Mouse (Mus musculus) liver, embryonic 12.5 days (tissue): ENCODE measurements at regions not wholly inside any gene's neighbourhood (a gene's known extent, or its start where the extent isn't known, plus 50 kb on each side); places are given as distances from the start of the nearest gene placed in this dataset.

ENCODE experiments used
- ATAC-seq: fragments of 200-750 bp; cut with Nextera tagmentation; 2 replicates; pipeline ENCODE4 v1.8.0; 2017; ENCODE audit warnings: moderate number of reproducible peaks, mild to moderate bottlenecking, moderate library complexity
- H3K27ac ChIP-seq: fragments of 300-500 bp; sonication (generic); 2 replicates; pipeline ENCODE4 v1.5.1; 2016; ENCODE audit warnings: mild to moderate bottlenecking
- H3K27me3 ChIP-seq: fragments of 300-500 bp; sonication (generic); replicated peaks from 2 replicates; pipeline ENCODE4 v1.6.1; 2016; ENCODE audit warnings: mild to moderate bottlenecking, moderate library complexity
- H3K36me3 ChIP-seq: fragments of 300-500 bp; sonication (generic); 2 replicates; pipeline ENCODE4 v1.6.1; 2016; ENCODE audit warnings: mild to moderate bottlenecking, moderate library complexity
- H3K4me1 ChIP-seq: fragments of 300-500 bp; sonication (generic); 2 replicates; pipeline ENCODE4 v1.6.1; 2016
- H3K4me2 ChIP-seq: fragments of 300-500 bp; sonication (generic); 2 replicates; pipeline ENCODE4 v1.6.1; 2016; ENCODE audit warnings: mild to moderate bottlenecking, moderate library complexity
- H3K4me3 ChIP-seq: fragments of 300-500 bp; sonication (generic); 2 replicates; pipeline ENCODE4 v1.5.1; 2016; ENCODE audit warnings: mild to moderate bottlenecking, moderate library complexity
- H3K9ac ChIP-seq: fragments of 300-500 bp; sonication (generic); 2 replicates; pipeline ENCODE4 v1.6.1; 2016; ENCODE audit warnings: mild to moderate bottlenecking, moderate library complexity
- H3K9me3 ChIP-seq: fragments of 300-500 bp; sonication (generic); replicated peaks from 2 replicates; pipeline ENCODE4 v1.6.1; 2016; ENCODE audit warnings: mild to moderate bottlenecking, moderate library complexity
- WGBS: fragments of 180-500 bp; shearing (Covaris S2); methylation state at CpG from one replicate; pipeline ENCODE4 v1.1.7; 2016; ENCODE audit not compliant: insufficient replicate concordance; 5-methylcytosine and 5-hydroxymethylcytosine counted together

DNA sequence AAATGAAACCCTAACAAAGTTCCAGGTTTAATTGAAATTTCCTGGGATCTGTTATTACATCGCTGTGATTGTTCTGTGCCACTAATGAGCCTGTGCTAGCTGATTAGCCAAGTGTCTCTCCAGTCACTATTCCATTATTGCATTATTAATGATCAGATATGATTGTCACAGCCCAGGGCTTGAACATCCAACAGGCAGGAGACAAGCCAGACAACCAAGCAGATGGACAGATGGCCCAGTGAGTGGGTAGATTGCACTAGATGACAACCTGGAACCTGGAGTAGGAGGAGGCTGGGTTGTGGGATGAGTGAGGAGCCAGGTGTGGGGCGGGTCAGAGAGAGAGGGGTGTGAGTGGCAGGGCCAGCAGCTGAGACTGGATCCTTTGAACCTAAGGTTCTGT lies 161.6 kb downstream of the Trim29 start:
- Histone ChIP-seq H3K36me3 (no peaks in the 10 kb centered on the region), H3K9me3 (no peaks in the 10 kb centered on the region), H3K4me3 (no peak overlapping the region), H3K4me2 (no peak overlapping the region), H3K9ac (no peak overlapping the region), H3K27me3 (0 out of 2 replicates have a peak, but pooled peaks cover 6% of the 10 kb centered on the region), H3K4me1 (no peaks in the 10 kb centered on the region), H3K27ac (no peak overlapping the region)
- ATAC-seq: no peak
- 50% methylated on average over 2 of the region's 2 CpGs for WGBS

DNA sequence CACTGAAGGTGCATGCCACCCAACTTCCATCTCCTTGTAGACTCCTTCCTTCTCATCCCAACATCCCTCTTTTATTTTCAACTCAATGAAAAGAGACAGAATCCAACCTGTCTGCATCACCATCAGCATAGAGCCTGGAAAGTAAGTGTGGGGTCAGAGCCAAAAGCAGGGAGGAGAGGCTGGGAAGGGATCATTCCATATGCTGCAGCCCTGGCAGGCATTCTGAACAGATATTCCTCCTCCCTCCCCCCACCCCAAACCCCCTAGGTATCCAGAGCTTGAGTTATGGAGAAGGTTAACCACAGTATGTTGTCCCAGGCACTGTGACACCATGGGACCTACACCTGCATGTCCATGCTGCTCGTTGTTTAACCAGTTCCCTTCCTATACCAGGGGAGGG lies 162.5 kb downstream of the Trim29 start:
- WGBS: 65% methylated on average over 1 of the region's 1 CpGs
- Histone ChIP-seq H3K9ac (no peak overlapping the region), H3K4me2 (no peak overlapping the region), H3K9me3 (no peaks in the 10 kb centered on the region), H3K27ac (no peak overlapping the region), H3K4me3 (no peak overlapping the region), H3K4me1 (no peaks in the 10 kb centered on the region), H3K27me3 (0 out of 2 replicates have a peak, but pooled peaks cover 6% of the 10 kb centered on the region), H3K36me3 (no peaks in the 10 kb centered on the region)
- no peak for ATAC-seq

DNA sequence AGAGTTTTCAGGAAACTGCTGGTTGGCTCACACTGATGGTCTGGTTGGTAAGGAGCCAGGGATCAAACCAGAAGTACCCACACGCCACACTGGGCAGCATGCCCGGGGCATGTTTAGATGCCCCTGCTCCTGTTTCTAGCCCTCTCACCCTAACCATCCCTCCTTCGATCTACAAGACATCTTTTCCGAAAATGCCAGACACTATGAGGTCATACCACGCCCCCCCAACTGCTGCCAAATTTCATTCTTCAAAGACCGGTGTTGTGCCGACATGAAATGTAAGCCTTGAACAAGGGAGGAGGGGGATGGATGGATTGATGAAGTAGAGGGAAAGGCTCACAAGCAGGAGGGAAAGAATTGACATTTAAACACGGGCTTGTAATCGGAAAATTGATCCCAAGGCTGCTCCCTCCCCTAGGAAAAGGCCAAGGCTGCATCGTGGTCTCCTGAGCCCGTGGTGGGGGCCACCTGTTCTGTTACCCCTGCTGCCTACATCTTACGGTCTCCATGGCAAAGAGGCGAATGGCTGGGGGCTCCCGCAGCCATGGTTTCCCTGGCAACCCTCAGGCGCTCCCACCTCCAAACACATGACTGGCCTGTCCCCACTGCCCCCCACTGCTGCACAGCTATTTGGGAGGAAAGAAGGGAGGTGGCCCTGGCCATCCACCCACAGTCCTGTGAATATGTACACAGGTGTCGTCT lies 163.1 kb downstream of the Trim29 start:
- Histone ChIP-seq H3K36me3 (no peaks in the 10 kb centered on the region), H3K9ac (no peak overlapping the region), H3K9me3 (no peaks in the 10 kb centered on the region), H3K4me1 (no peaks in the 10 kb centered on the region), H3K27me3 (0 out of 2 replicates have a peak, but pooled peaks cover 6% of the 10 kb centered on the region), H3K4me2 (no peak overlapping the region), H3K4me3 (no peak overlapping the region), H3K27ac (no peak overlapping the region)
- 57% methylated on average over 16 of the region's 16 CpGs for WGBS
- ATAC-seq: no peak

DNA sequence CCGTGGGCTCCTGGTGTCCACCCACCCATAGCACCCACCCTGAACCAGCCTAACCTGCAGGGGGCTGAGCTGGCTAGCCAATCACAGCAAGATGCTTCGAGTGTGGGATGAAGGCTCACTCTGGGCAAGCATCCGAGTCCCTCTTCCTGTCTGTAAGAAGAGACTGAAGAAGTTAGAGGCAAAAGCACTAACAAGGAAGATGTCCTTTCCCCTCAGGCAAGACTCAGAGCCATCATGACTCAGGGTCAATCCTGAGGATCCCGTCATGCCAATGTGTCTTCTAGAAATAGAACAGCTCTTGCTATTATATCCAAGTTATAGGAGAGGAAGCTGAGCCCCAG lies 163.6 kb downstream of the Trim29 start:
- 40% methylated on average over 4 of the region's 4 CpGs for WGBS
- no peaks in the 10 kb centered on the region for H3K9me3 ChIP-seq
- H3K27ac ChIP-seq: no peak overlapping the region
- no peak overlapping the region for H3K4me2 ChIP-seq
- no peak overlapping the region for H3K4me3 ChIP-seq
- H3K4me1 ChIP-seq: no peaks in the 10 kb centered on the region
- no peak for ATAC-seq
- no peak overlapping the region for H3K9ac ChIP-seq
- H3K27me3 ChIP-seq: 0 out of 2 replicates have a peak, but pooled peaks cover 6% of the 10 kb centered on the region
- H3K36me3 ChIP-seq: no peaks in the 10 kb centered on the region

DNA sequence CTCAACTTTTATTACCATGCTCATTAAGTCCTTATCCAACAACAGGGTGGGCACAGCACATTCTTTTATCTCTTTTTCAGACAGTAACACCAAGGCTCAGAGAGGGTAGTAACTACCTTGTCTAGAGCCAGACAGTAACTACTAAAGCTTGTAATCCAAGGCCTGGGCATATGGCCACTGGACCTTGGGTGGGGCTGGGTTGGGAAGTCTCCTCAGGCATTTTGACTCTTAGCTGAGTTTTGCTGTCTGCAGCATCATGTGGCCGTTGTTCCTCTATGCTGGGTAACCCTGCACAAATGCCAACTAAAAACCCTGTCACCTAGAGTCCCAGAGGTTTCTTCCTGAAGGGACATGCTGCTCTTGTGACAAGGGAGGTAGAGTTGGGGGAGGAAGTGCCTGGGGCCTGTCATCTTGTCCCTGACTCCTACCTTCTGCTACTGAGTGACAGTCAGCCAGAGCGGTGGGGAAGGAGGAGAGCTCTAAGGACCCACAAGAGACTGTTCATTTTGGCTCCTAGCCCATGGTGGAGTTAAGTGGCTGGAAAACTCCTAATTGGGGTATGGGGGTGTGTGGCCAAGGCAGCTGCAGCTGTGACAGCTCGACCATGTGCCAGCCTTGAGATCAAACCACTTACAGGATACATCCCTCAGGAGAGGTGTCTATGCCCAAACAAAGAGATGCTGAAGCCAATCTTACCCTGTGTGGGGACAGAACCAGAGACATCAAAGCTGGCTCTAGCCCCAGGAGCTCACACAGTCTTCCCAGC lies 170.4 kb downstream of the Trim29 start:
- Histone ChIP-seq H3K4me1 (no peaks in the 10 kb centered on the region), H3K4me3 (no peak overlapping the region), H3K9me3 (0 out of 2 replicates have a peak, but pooled peaks cover 2% of the 10 kb centered on the region), H3K4me2 (no peak overlapping the region), H3K27me3 (0 out of 2 replicates have a peak, but pooled peaks cover under 1% of the 10 kb centered on the region), H3K27ac (no peak overlapping the region), H3K36me3 (no peaks in the 10 kb centered on the region), H3K9ac (no peak overlapping the region)
- 57% methylated on average over 3 of the region's 3 CpGs for WGBS
- no peak for ATAC-seq

DNA sequence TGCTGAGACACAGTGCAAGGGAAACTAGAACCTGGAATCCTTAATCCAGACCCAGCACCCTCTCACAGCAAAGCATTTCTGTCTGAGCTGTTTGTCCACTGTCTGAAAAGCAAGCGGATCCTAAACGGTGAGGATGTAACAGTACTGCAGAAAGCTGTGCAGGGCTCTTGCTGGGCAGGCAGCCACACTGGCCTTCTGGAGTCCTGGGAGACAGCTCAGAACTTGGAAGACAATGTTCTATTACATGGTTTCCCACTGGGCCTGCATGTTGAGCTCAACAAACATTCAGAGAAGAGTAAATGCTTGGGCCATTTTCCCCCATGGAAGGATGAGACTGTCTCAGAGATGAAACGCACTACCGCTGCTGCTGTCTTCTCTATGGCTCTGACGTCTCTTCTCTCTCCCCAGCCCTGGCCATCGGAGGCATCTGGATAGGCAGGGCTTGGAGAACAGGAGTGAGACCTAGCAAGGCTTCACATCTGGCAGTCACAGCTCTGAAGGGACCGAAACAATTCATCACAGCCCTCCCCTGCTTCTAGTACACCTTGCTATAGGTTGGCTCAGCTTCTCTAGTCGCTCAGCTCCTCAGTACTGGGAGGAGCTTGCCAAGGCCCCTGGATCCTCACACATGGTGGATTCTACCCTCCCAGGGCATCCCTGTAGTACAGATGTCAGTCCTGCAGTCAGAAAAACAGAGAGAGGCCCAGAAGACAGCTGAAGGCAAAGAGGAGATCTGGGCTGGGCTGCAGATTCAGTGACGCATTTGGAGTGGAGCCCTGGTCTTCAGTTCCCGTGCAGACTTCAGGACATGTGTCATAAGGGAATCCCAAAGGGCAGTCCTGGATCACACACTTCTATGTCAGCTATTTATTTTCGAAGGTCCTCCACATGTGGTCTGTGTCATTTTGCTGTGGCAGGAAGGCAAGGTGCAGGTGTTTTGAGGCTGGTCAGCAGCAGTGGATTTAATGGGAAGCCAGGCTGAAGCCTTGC lies 171.7 kb downstream of the Trim29 start:
- no peaks in the 10 kb centered on the region for H3K27me3 ChIP-seq
- 0 out of 2 replicates have a peak, but pooled peaks cover 2% of the 10 kb centered on the region for H3K9me3 ChIP-seq
- ATAC-seq: no peak
- H3K9ac ChIP-seq: no peak overlapping the region
- H3K4me1 ChIP-seq: no peaks in the 10 kb centered on the region
- WGBS: 64% methylated on average over 11 of the region's 11 CpGs
- H3K36me3 ChIP-seq: no peaks in the 10 kb centered on the region
- H3K4me3 ChIP-seq: no peak overlapping the region
- H3K27ac ChIP-seq: no peak overlapping the region
- H3K4me2 ChIP-seq: no peak overlapping the region

DNA sequence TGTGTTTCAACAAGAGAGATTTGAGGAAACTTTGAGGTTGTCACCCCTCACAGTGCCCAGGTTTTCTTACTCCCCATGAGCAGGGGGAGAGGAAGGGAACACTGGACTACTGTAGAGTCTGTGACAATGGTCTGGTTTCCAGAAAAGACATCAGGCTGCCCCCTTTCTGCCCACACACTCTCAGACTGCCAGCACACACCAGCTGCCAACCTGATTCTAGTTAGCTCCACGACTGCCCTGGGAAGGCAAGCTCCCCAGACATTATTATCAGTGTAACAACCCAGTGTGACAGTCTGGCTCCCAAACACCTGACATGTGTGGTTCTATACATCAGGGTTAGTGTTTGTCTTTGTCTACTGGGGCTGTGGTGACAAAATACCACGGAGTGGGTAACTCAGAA lies 172.5 kb downstream of the Trim29 start:
- H3K36me3 ChIP-seq: no peaks in the 10 kb centered on the region
- 0 out of 2 replicates have a peak, but pooled peaks cover 2% of the 10 kb centered on the region for H3K9me3 ChIP-seq
- H3K9ac ChIP-seq: no peak overlapping the region
- ATAC-seq: no peak
- no peak overlapping the region for H3K4me2 ChIP-seq
- H3K4me3 ChIP-seq: no peak overlapping the region
- no peaks in the 10 kb centered on the region for H3K27me3 ChIP-seq
- no peak overlapping the region for H3K27ac ChIP-seq
- WGBS: 45% methylated on average over 2 of the region's 2 CpGs
- H3K4me1 ChIP-seq: no peaks in the 10 kb centered on the region

DNA sequence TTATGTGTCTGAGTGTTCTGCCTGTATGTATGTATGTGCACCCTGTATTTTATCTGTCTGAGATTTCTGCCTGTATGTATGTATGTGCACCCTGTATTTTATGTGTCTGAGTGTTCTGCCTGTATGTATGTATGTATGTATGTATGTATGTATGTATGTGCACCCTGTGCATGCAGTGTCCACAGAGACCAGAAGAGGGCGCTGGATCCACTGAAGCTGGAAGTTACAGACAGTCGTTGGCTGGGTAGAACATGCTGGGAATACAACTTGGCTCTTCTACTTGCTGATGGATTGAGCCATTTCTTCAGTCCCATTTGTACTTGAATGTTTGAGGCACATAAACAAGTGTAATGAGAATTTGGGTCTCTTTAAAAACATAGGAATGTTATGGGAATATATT lies 173.3 kb downstream of the Trim29 start:
- ATAC-seq: no peak
- no peaks in the 10 kb centered on the region for H3K27me3 ChIP-seq
- no peaks in the 10 kb centered on the region for H3K36me3 ChIP-seq
- no peak overlapping the region for H3K27ac ChIP-seq
- H3K4me2 ChIP-seq: no peak overlapping the region
- no peaks in the 10 kb centered on the region for H3K4me1 ChIP-seq
- 0 out of 2 replicates have a peak, but pooled peaks cover 2% of the 10 kb centered on the region for H3K9me3 ChIP-seq
- H3K4me3 ChIP-seq: no peak overlapping the region
- H3K9ac ChIP-seq: no peak overlapping the region
- WGBS: 68% methylated on average over 2 of the region's 2 CpGs

DNA sequence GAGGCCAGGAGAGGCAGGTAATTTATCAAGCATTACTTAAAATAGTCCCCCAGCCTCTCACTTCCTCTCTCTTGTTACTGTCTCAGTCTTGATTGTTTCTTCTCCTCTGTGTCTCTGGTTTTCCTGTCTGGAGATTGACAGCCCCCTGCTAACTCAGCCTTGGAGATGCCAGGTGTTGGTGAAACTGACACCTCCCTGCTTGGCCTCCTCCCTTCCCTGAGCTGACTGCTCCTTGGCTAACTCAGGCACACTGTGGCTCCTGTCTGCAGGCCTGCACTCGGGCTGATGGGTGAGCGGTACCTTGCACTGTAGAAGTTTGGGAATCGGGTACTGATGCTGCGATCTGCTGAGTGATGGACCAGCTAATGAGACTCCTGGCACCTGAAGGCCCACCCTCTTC lies 176.1 kb downstream of the Trim29 start:
- Histone ChIP-seq H3K4me1 (no peaks in the 10 kb centered on the region), H3K9ac (no peak overlapping the region), H3K36me3 (no peaks in the 10 kb centered on the region), H3K27me3 (no peaks in the 10 kb centered on the region), H3K4me2 (no peak overlapping the region), H3K27ac (no peak overlapping the region), H3K9me3 (0 out of 2 replicates have a peak, but pooled peaks cover 2% of the 10 kb centered on the region), H3K4me3 (no peak overlapping the region)
- 44% methylated on average over 4 of the region's 4 CpGs for WGBS
- ATAC-seq: no peak

DNA sequence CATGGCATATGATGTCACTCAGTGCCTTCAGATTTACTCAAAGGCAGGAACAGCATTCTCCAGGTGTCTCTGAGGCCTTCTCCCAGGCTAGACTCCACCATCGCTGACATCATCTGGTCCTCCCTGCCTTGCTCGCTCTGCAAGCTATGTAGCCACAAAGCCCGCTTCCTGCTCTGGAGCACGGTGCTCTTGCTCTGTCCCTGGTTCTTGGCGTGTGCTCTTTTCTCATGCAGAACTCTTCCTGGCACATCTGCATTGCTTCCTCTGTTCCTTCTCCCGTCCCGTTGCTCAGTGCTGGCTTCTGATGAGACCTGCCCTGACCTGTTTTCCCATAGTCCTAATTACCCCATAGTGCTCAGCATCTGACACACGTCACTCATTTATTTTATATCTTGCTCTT lies 178.6 kb downstream of the Trim29 start:
- H3K9me3 ChIP-seq: no peaks in the 10 kb centered on the region
- H3K4me1 ChIP-seq: no peaks in the 10 kb centered on the region
- no peak overlapping the region for H3K27ac ChIP-seq
- H3K27me3 ChIP-seq: no peaks in the 10 kb centered on the region
- no peaks in the 10 kb centered on the region for H3K36me3 ChIP-seq
- WGBS: 48% methylated on average over 8 of the region's 8 CpGs
- no peak overlapping the region for H3K4me3 ChIP-seq
- H3K9ac ChIP-seq: no peak overlapping the region
- no peak overlapping the region for H3K4me2 ChIP-seq
- ATAC-seq: no peak

DNA sequence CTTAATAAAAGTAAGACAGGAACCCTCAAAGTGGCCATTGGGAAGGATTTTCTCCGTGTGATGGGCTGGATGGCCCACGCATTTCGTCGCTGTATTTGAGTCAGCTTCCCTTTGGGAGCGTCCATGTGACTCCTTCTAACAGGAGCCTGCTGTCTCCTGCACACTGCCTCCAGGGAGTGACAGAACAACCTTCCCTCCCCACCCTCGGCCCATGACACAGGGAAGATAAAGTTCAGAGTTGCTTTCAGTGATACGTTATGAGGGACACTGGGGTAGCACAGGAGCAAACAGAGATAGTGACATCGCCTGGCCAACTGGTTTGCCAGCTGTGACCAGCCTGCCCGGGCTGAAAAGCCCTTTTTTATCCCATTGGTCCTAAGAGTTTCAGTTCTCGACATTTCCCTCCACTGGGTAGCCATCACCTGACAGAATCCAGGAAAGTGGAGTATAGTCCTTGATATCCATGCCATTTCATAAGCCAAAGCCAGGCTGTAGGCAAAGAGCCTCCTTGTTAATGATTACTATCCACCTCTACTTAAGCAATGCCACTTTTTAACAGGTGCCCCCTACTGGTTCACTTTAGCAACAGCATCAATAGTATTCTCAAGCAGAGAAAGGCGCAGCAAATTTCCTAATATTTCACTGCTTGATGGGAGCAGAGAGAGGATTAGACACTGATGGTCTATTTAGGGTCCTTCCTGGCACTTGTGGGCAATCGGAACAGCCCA lies 180.5 kb downstream of the Trim29 start:
- H3K9me3 ChIP-seq: no peaks in the 10 kb centered on the region
- no peak overlapping the region for H3K27ac ChIP-seq
- 46% methylated on average over 12 of the region's 12 CpGs for WGBS
- no peak overlapping the region for H3K4me3 ChIP-seq
- H3K4me1 ChIP-seq: no peaks in the 10 kb centered on the region
- H3K27me3 ChIP-seq: no peaks in the 10 kb centered on the region
- no peak overlapping the region for H3K4me2 ChIP-seq
- ATAC-seq: no peak
- H3K9ac ChIP-seq: no peak overlapping the region
- H3K36me3 ChIP-seq: no peaks in the 10 kb centered on the region
